Mouse (Mus musculus): ENCODE measurements around the gene Foxk2. TPM values are rescaled to one million over a fixed set of nuclear protein-coding genes. Genes with fewer than 3 reads are reported as not detected.
"Not testable (repeated sequence)": the region's sequence is repeated elsewhere in the genome, so short reads cannot be mapped to it uniquely, and the experiment has no call there.

Gene Foxk2
- polyA plus RNA-seq, 1 experiment from 2014 or later, result 4.6 TPM

- H3K9me3 ChIP-seq (ENCODE audit: control insufficient read depth, low read length); H3K4me2 ChIP-seq (ENCODE audit: low read depth, low read length); ATAC-seq; H3K9ac ChIP-seq (ENCODE audit: low read depth, low read length); H3K27ac ChIP-seq (ENCODE audit: low read length); H3K4me1 ChIP-seq (ENCODE audit: control insufficient read depth, insufficient read depth, low read length); H3K4me3 ChIP-seq (ENCODE audit: low read length); H3K27me3 ChIP-seq (replicated peaks; ENCODE audit: control insufficient read depth, insufficient read depth, low read length): not testable (repeated sequence)
- peaks cover 22% of the 10 kb centered on the region for H3K36me3 ChIP-seq (ENCODE audit: control insufficient read depth, insufficient read depth, low read length)
- 79% methylated on average over 6 of the region's 6 CpGs for WGBS
These were observed 47.9 kb downstream of the Foxk2 start for GRCm38 (mm10) chr11:121307712-121308111.

- H3K36me3 ChIP-seq (ENCODE audit: control insufficient read depth, insufficient read depth, low read length), result peaks cover 20% of the 10 kb centered on the region; the same call in 1 of the 2 replicates
- H3K9ac ChIP-seq (ENCODE audit: low read depth, low read length), result no peak overlapping the region
- H3K4me1 ChIP-seq (ENCODE audit: control insufficient read depth, insufficient read depth, low read length), result no peaks in the 10 kb centered on the region
- 62% methylated on average over 1 of the region's 1 CpGs for WGBS
- H3K27me3 ChIP-seq (replicated peaks; ENCODE audit: control insufficient read depth, insufficient read depth, low read length), result no peaks in the 10 kb centered on the region
- ATAC-seq, result no peak
- H3K9me3 ChIP-seq (ENCODE audit: control insufficient read depth, low read length), result no peaks in the 10 kb centered on the region; the same call in 1 of the 2 replicates
- no peak overlapping the region for H3K4me2 ChIP-seq (ENCODE audit: low read depth, low read length)
- no peak overlapping the region for H3K4me3 ChIP-seq (ENCODE audit: low read length)
- no peak overlapping the region for H3K27ac ChIP-seq (ENCODE audit: low read length)
These were observed 66.2 kb downstream of the Foxk2 start for GRCm38 (mm10) chr11:121326034-121326433.

- WGBS, result 96% methylated on average over 5 of the region's 5 CpGs
- H3K36me3 ChIP-seq (ENCODE audit: control insufficient read depth, insufficient read depth, low read length), result peaks cover 20% of the 10 kb centered on the region; the same call in 1 of the 2 replicates
These were observed 66.9 kb downstream of the Foxk2 start for GRCm38 (mm10) chr11:121326681-121327080.

GRCm38 (mm10) chr11:121328206-121328605, 68.4 kb downstream of the Foxk2 start:
- no peak overlapping the region for H3K27ac ChIP-seq (ENCODE audit: low read length)
- H3K27me3 ChIP-seq (replicated peaks; ENCODE audit: control insufficient read depth, insufficient read depth, low read length), result no peaks in the 10 kb centered on the region
- no peaks in the 10 kb centered on the region for H3K4me1 ChIP-seq (ENCODE audit: control insufficient read depth, insufficient read depth, low read length)
- no peak overlapping the region for H3K9ac ChIP-seq (ENCODE audit: low read depth, low read length)
- WGBS, result 95% methylated on average over 9 of the region's 9 CpGs
- ATAC-seq, result no peak
- H3K4me3 ChIP-seq (ENCODE audit: low read length), result no peak overlapping the region
- no peaks in the 10 kb centered on the region for H3K9me3 ChIP-seq (ENCODE audit: control insufficient read depth, low read length)
- H3K4me2 ChIP-seq (ENCODE audit: low read depth, low read length), result no peak overlapping the region
- H3K36me3 ChIP-seq (ENCODE audit: control insufficient read depth, insufficient read depth, low read length), result peaks cover 20% of the 10 kb centered on the region; the same call in 1 of the 2 replicates

More at GRCm38 (mm10) chr11:121326681-121327080, 66.9 kb downstream of the Foxk2 start:
- no peaks in the 10 kb centered on the region for H3K27me3 ChIP-seq (replicated peaks; ENCODE audit: control insufficient read depth, insufficient read depth, low read length)
- no peaks in the 10 kb centered on the region for H3K4me1 ChIP-seq (ENCODE audit: control insufficient read depth, insufficient read depth, low read length)
- no peak overlapping the region for H3K27ac ChIP-seq (ENCODE audit: low read length)
- H3K9me3 ChIP-seq (ENCODE audit: control insufficient read depth, low read length), result no peaks in the 10 kb centered on the region
- H3K9ac ChIP-seq (ENCODE audit: low read depth, low read length), result no peak overlapping the region
- H3K4me2 ChIP-seq (ENCODE audit: low read depth, low read length), result no peak overlapping the region
- no peak for ATAC-seq
- no peak overlapping the region for H3K4me3 ChIP-seq (ENCODE audit: low read length)

GRCm38 (mm10) chr11:121328619-121329018, 68.8 kb downstream of the Foxk2 start:
- Histone ChIP-seq H3K4me2 (ENCODE audit: low read depth, low read length) (no peak overlapping the region), H3K27me3 (replicated peaks; ENCODE audit: control insufficient read depth, insufficient read depth, low read length) (no peaks in the 10 kb centered on the region), H3K27ac (ENCODE audit: low read length) (no peak overlapping the region), H3K4me3 (ENCODE audit: low read length) (no peak overlapping the region), H3K9me3 (ENCODE audit: control insufficient read depth, low read length) (no peaks in the 10 kb centered on the region), H3K9ac (ENCODE audit: low read depth, low read length) (no peak overlapping the region), H3K4me1 (ENCODE audit: control insufficient read depth, insufficient read depth, low read length) (no peaks in the 10 kb centered on the region), H3K36me3 (ENCODE audit: control insufficient read depth, insufficient read depth, low read length) (peaks cover 20% of the 10 kb centered on the region)
- no peak for ATAC-seq

GRCm38 (mm10) chr11:121331641-121332040, 71.9 kb downstream of the Foxk2 start:
- 93% methylated on average over 3 of the region's 3 CpGs for WGBS
- H3K4me3 ChIP-seq (ENCODE audit: low read length), result no peak overlapping the region
- peaks cover 17% of the 10 kb centered on the region for H3K36me3 ChIP-seq (ENCODE audit: control insufficient read depth, insufficient read depth, low read length)
- H3K4me2 ChIP-seq (ENCODE audit: low read depth, low read length), result no peak overlapping the region
- no peak overlapping the region for H3K9ac ChIP-seq (ENCODE audit: low read depth, low read length)
- no peak for ATAC-seq
- H3K27ac ChIP-seq (ENCODE audit: low read length), result no peak overlapping the region
- H3K4me1 ChIP-seq (ENCODE audit: control insufficient read depth, insufficient read depth, low read length), result no peaks in the 10 kb centered on the region
- no peaks in the 10 kb centered on the region for H3K27me3 ChIP-seq (replicated peaks; ENCODE audit: control insufficient read depth, insufficient read depth, low read length)
- no peaks in the 10 kb centered on the region for H3K9me3 ChIP-seq (ENCODE audit: control insufficient read depth, low read length)

- WGBS, result 79% methylated on average over 1 of the region's 1 CpGs
- Histone ChIP-seq H3K9ac (ENCODE audit: low read depth, low read length) (no peak overlapping the region), H3K4me2 (ENCODE audit: low read depth, low read length) (no peak overlapping the region), H3K27me3 (replicated peaks; ENCODE audit: control insufficient read depth, insufficient read depth, low read length) (no peaks in the 10 kb centered on the region), H3K4me3 (ENCODE audit: low read length) (no peak overlapping the region), H3K27ac (ENCODE audit: low read length) (no peak overlapping the region), H3K4me1 (ENCODE audit: control insufficient read depth, insufficient read depth, low read length) (0 out of 2 replicates have a peak, but pooled peaks cover 2% of the 10 kb centered on the region), H3K9me3 (ENCODE audit: control insufficient read depth, low read length) (no peaks in the 10 kb centered on the region), H3K36me3 (ENCODE audit: control insufficient read depth, insufficient read depth, low read length) (0 out of 2 replicates have a peak, but pooled peaks cover 3% of the 10 kb centered on the region)
- no peak for ATAC-seq
These were observed 79.9 kb downstream of the Foxk2 start for GRCm38 (mm10) chr11:121339647-121340046.

- WGBS, result 76% methylated on average over 1 of the region's 1 CpGs
- Histone ChIP-seq H3K4me2 (ENCODE audit: low read depth, low read length) (no peak overlapping the region), H3K9me3 (ENCODE audit: control insufficient read depth, low read length) (no peaks in the 10 kb centered on the region), H3K36me3 (ENCODE audit: control insufficient read depth, insufficient read depth, low read length) (0 out of 2 replicates have a peak, but pooled peaks cover 3% of the 10 kb centered on the region), H3K9ac (ENCODE audit: low read depth, low read length) (no peak overlapping the region), H3K27me3 (replicated peaks; ENCODE audit: control insufficient read depth, insufficient read depth, low read length) (no peaks in the 10 kb centered on the region), H3K4me3 (ENCODE audit: low read length) (no peak overlapping the region), H3K27ac (ENCODE audit: low read length) (no peak overlapping the region), H3K4me1 (ENCODE audit: control insufficient read depth, insufficient read depth, low read length) (0 out of 2 replicates have a peak, but pooled peaks cover 2% of the 10 kb centered on the region)
- no peak for ATAC-seq
These were observed 80.5 kb downstream of the Foxk2 start for GRCm38 (mm10) chr11:121340287-121340686.

GRCm38 (mm10) chr11:121342423-121342822, 82.6 kb downstream of the Foxk2 start:
- H3K9ac ChIP-seq (ENCODE audit: low read depth, low read length); H3K27me3 ChIP-seq (replicated peaks; ENCODE audit: control insufficient read depth, insufficient read depth, low read length); H3K4me2 ChIP-seq (ENCODE audit: low read depth, low read length); H3K36me3 ChIP-seq (ENCODE audit: control insufficient read depth, insufficient read depth, low read length); ATAC-seq; H3K4me3 ChIP-seq (ENCODE audit: low read length); H3K4me1 ChIP-seq (ENCODE audit: control insufficient read depth, insufficient read depth, low read length); H3K9me3 ChIP-seq (ENCODE audit: control insufficient read depth, low read length); H3K27ac ChIP-seq (ENCODE audit: low read length): not testable (repeated sequence)
- WGBS, result no CpG with 5 or more reads among the region's 1 CpGs

GRCm38 (mm10) chr11:121347036-121347435, 87.2 kb downstream of the Foxk2 start:
- H3K27me3 ChIP-seq (replicated peaks; ENCODE audit: control insufficient read depth, insufficient read depth, low read length), result no peaks in the 10 kb centered on the region
- no peaks in the 10 kb centered on the region for H3K9me3 ChIP-seq (ENCODE audit: control insufficient read depth, low read length)
- no peaks in the 10 kb centered on the region; the same call in 1 of the 2 replicates for H3K36me3 ChIP-seq (ENCODE audit: control insufficient read depth, insufficient read depth, low read length)
- H3K9ac ChIP-seq (ENCODE audit: low read depth, low read length), result no peak overlapping the region
- 96% methylated on average over 2 of the region's 2 CpGs for WGBS
- no peak overlapping the region for H3K27ac ChIP-seq (ENCODE audit: low read length)
- ATAC-seq, result no peak
- no peak overlapping the region for H3K4me2 ChIP-seq (ENCODE audit: low read depth, low read length)
- H3K4me1 ChIP-seq (ENCODE audit: control insufficient read depth, insufficient read depth, low read length), result 0 out of 2 replicates have a peak, but pooled peaks cover 2% of the 10 kb centered on the region
- H3K4me3 ChIP-seq (ENCODE audit: low read length), result no peak overlapping the region

Measured in intestine, embryonic 16.5 days (tissue).